Mouse (Mus musculus): ENCODE data around the gene Nrcam.
A peak's percentile ranks its signal among the peaks of the same experiment; 100 is the strongest.

Gene Nrcam

GRCm38 (mm10) chr12:44371076-44371710 is 42.5 kb downstream of the Nrcam start:
- no peak for DNase-seq

- peak; percentile 44 to 56 for DNase-seq
Measured at GRCm38 (mm10) chr12:44375956-44376355, 47.3 kb downstream of the Nrcam start.

GRCm38 (mm10) chr12:44378431-44379161 is 49.9 kb downstream of the Nrcam start:
- DNase-seq: no peak

- DNase-seq: peak; percentile 70 to 77
Measured at GRCm38 (mm10) chr12:44380805-44381204, 52.1 kb downstream of the Nrcam start.

GRCm38 (mm10) chr12:44386398-44386797 is 57.7 kb downstream of the Nrcam start:
- DNase-seq: no peak

GRCm38 (mm10) chr12:44388220-44388619 is 59.5 kb downstream of the Nrcam start:
- DNase-seq: no peak

GRCm38 (mm10) chr12:44390391-44391137 is 61.9 kb downstream of the Nrcam start:
- DNase-seq: no peak

- DNase-seq: no peak
Measured at GRCm38 (mm10) chr12:44394901-44395300, 66.2 kb downstream of the Nrcam start.

- no peak for DNase-seq
Measured at GRCm38 (mm10) chr12:44397782-44398181, 69.1 kb downstream of the Nrcam start.

GRCm38 (mm10) chr12:44402134-44402533 is 73.4 kb downstream of the Nrcam start:
- DNase-seq: no peak

GRCm38 (mm10) chr12:44403270-44403669 is 74.6 kb downstream of the Nrcam start:
- DNase-seq: no peak

GRCm38 (mm10) chr12:44403731-44404424 is 75.2 kb downstream of the Nrcam start:
- DNase-seq: no peak

GRCm38 (mm10) chr12:44409786-44410185 is 81.1 kb downstream of the Nrcam start:
- DNase-seq: no peak

- DNase-seq: peak; percentile 45 to 57
Measured at GRCm38 (mm10) chr12:44411031-44411430, 82.3 kb downstream of the Nrcam start.

GRCm38 (mm10) chr12:44422154-44422866 is 93.6 kb downstream of the Nrcam start:
- no peak for DNase-seq

- no peak for DNase-seq
Measured at GRCm38 (mm10) chr12:44422867-44423255, 94.2 kb downstream of the Nrcam start.

- no peak for DNase-seq
Measured at GRCm38 (mm10) chr12:44424011-44424410, 95.3 kb downstream of the Nrcam start.

- no peak for DNase-seq
Measured at GRCm38 (mm10) chr12:44425040-44425439, 96.4 kb downstream of the Nrcam start.

- DNase-seq: peak; percentile 45 to 48
Measured at GRCm38 (mm10) chr12:44430335-44430734, 101.7 kb downstream of the Nrcam start.

GRCm38 (mm10) chr12:44430996-44431395 is 102.3 kb downstream of the Nrcam start:
- DNase-seq: peak; percentile 61 to 73

- DNase-seq: no peak
Measured at GRCm38 (mm10) chr12:44432727-44433126, 104.0 kb downstream of the Nrcam start.

- peak; percentile 28 to 31 for DNase-seq
Measured at GRCm38 (mm10) chr12:44437046-44437827, 108.6 kb downstream of the Nrcam start.

Data from cerebellum, adult 18-20 months (tissue).